Mouse (Mus musculus) stomach, postnatal 0 days (tissue): Measurements from ENCODE around the gene Hist1h3b. TPM values are rescaled to one million over a fixed set of nuclear protein-coding genes. Genes with fewer than 3 reads are reported as not detected.
"Not testable (repeated sequence)": the region's sequence is repeated elsewhere in the genome, so short reads cannot be mapped to it uniquely, and the experiment has no call there.

Source experiments
- ATAC-seq: fragments of 200-750 bp; cut with Nextera tagmentation; 2 replicates; pipeline ENCODE4 v1.8.0; 2017; ENCODE audit not compliant: low FRiP score, low TSS enrichment
- DNase-seq: peaks from one replicate; pipeline ENCODE4 v3.0.0-alpha.2; 2016; ENCODE audit warnings: low spot score
- H3K27ac ChIP-seq: fragments of 300-500 bp; sonication (generic); replicated peaks from 2 replicates; pipeline ENCODE4 v1.5.1; 2014; ENCODE audit warnings: mild to moderate bottlenecking, control low read depth
- H3K27me3 ChIP-seq: fragments of 300-500 bp; sonication (generic); 2 replicates; pipeline ENCODE4 v1.6.1; 2014; ENCODE audit warnings: low read length; ENCODE audit not compliant: control insufficient read depth, insufficient read depth
- H3K36me3 ChIP-seq: fragments of 300-500 bp; sonication (generic); 2 replicates; pipeline ENCODE4 v1.6.1; 2014; ENCODE audit warnings: low read length, mixed read lengths; ENCODE audit not compliant: control insufficient read depth, insufficient read depth
- H3K4me1 ChIP-seq: fragments of 300-500 bp; sonication (generic); replicated peaks from 2 replicates; pipeline ENCODE4 v1.6.1; 2014; ENCODE audit warnings: antibody characterized with exemption; ENCODE audit not compliant: control insufficient read depth, insufficient read depth
- H3K4me2 ChIP-seq: fragments of 300-500 bp; sonication (generic); replicated peaks from 2 replicates; pipeline ENCODE4 v1.6.1; 2014; ENCODE audit warnings: low read depth, mild to moderate bottlenecking, control low read depth, moderate library complexity
- H3K4me3 ChIP-seq: fragments of 300-500 bp; sonication (generic); 2 replicates; pipeline ENCODE4 v1.5.1; 2014; ENCODE audit warnings: low read depth, low read length, control low read depth
- H3K9ac ChIP-seq: fragments of 300-500 bp; sonication (generic); 2 replicates; pipeline ENCODE4 v1.6.1; 2014; ENCODE audit warnings: mild to moderate bottlenecking, low read length, control low read depth, mixed read lengths
- H3K9me3 ChIP-seq: fragments of 300-500 bp; sonication (generic); 2 replicates; pipeline ENCODE4 v1.6.1; 2016; ENCODE audit warnings: low read length; ENCODE audit not compliant: control insufficient read depth
- CTCF ChIP-seq: IDR thresholded peaks from 2 replicates; pipeline ENCODE4 v1.5.1; 2016; ENCODE audit warnings: antibody characterized with exemption, low read depth, mild to moderate bottlenecking, moderate library complexity
- EP300 ChIP-seq: optimal IDR thresholded peaks from 2 replicates; pipeline ENCODE3; 2016; ENCODE audit warnings: antibody characterized with exemption
- WGBS: fragments of 180-500 bp; shearing (Covaris S2); extraction: QIAGEN DNeasy Blood & Tissue Kit; methylation state at CpG from one replicate; pipeline ENCODE4 v1.1.7; 2014; 5-methylcytosine and 5-hydroxymethylcytosine counted together
- polyA plus RNA-seq: library from polyadenylated mRNA; unstranded; fragments of >200 nt; fragmentation: Nextera tagmentation; extraction: Ambion mirVana; gene quantifications from 2 replicates; pipeline ENCODE4 v1.2.1, GENCODE M21; 2015

The Hist1h3b gene
- polyA plus RNA-seq, 1 experiment from 2014 or later = 6.7 TPM

- Histone ChIP-seq H3K27me3 (no peaks in the 10 kb centered on the region), H3K4me2 (peak overlapping the region; percentile 90)
- DNase-seq = no peak
Observed at GRCm38 (mm10) chr13:23764324-23765171, 12.5 kb downstream of the Hist1h3b start.

GRCm38 (mm10) chr13:23765172-23765513, 13.1 kb downstream of the Hist1h3b start:
- TF ChIP-seq EP300 (no peak), CTCF (no peak)
- Histone ChIP-seq H3K9ac (no peak overlapping the region), H3K4me1 (peaks cover 3% of the 10 kb centered on the region; the same call in 1 of the 2 replicates), H3K4me3 (no peak overlapping the region), H3K36me3 (no peaks in the 10 kb centered on the region), H3K27me3 (no peaks in the 10 kb centered on the region), H3K9me3 (no peaks in the 10 kb centered on the region), H3K4me2 (no peak overlapping the region), H3K27ac (no peak overlapping the region)
- 58% methylated on average over 1 of the region's 1 CpGs for WGBS
- no peak for DNase-seq
- ATAC-seq = no peak

More at GRCm38 (mm10) chr13:23764324-23765171, 12.5 kb downstream of the Hist1h3b start:
- no peaks in the 10 kb centered on the region for H3K36me3 ChIP-seq
- peak overlapping the region; percentile 90 for H3K27ac ChIP-seq
- H3K9ac ChIP-seq = peak overlapping the region; percentile 71
- ATAC-seq = no peak
- peak overlapping the region; percentile 52 for H3K4me3 ChIP-seq
- 37% methylated on average over 12 of the region's 12 CpGs for WGBS
- H3K9me3 ChIP-seq = no peaks in the 10 kb centered on the region
- TF ChIP-seq EP300 (no peak), CTCF (no peak)
- H3K4me1 ChIP-seq = peaks cover 3% of the 10 kb centered on the region; the same call in 1 of the 2 replicates

GRCm38 (mm10) chr13:23766772-23767171, 14.7 kb downstream of the Hist1h3b start:
- H3K9me3 ChIP-seq = no peaks in the 10 kb centered on the region
- H3K9ac ChIP-seq = no peak overlapping the region
- no peak overlapping the region for H3K27ac ChIP-seq
- no peak overlapping the region for H3K4me2 ChIP-seq
- ATAC-seq (no peak), DNase-seq (no peak)
- no peak for TF ChIP-seq EP300
- no peak for TF ChIP-seq CTCF
- H3K4me1 ChIP-seq = peaks cover 3% of the 10 kb centered on the region; the same call in 1 of the 2 replicates
- H3K4me3 ChIP-seq = no peak overlapping the region
- no peaks in the 10 kb centered on the region for H3K27me3 ChIP-seq
- no peaks in the 10 kb centered on the region for H3K36me3 ChIP-seq

- TF ChIP-seq CTCF (no peak), EP300 (no peak)
- 52% methylated on average over 5 of the region's 5 CpGs for WGBS
- no peak for ATAC-seq
Observed at GRCm38 (mm10) chr13:23768834-23769397, 16.8 kb downstream of the Hist1h3b start.

GRCm38 (mm10) chr13:23769613-23770012, 17.5 kb downstream of the Hist1h3b start, which contains the start of gene Trim38:
TSS of gene Trim38 (plus strand) at chr13:23769913.
- not testable (repeated sequence) for H3K4me3 ChIP-seq, H3K4me1 ChIP-seq, H3K9ac ChIP-seq, DNase-seq, H3K27ac ChIP-seq, ATAC-seq, H3K36me3 ChIP-seq, H3K9me3 ChIP-seq, H3K4me2 ChIP-seq, H3K27me3 ChIP-seq
- WGBS = 80% methylated on average over 2 of the region's 2 CpGs

More at GRCm38 (mm10) chr13:23768834-23769397, 16.8 kb downstream of the Hist1h3b start:
- Histone ChIP-seq H3K4me1 (peaks cover 6% of the 10 kb centered on the region; the same call in 1 of the 2 replicates), H3K27me3 (no peaks in the 10 kb centered on the region), H3K27ac (no peak overlapping the region), H3K9me3 (no peaks in the 10 kb centered on the region), H3K4me3 (no peak overlapping the region), H3K4me2 (no peak overlapping the region), H3K36me3 (no peaks in the 10 kb centered on the region), H3K9ac (no peak overlapping the region)
- no peak for DNase-seq
